Mouse (Mus musculus): ENCODE data around the gene Epb41. TPM values are rescaled to one million over a fixed set of nuclear protein-coding genes. Genes with fewer than 3 reads are reported as not detected.

Epb41 gene
- total RNA-seq, 1 experiment from 2014 or later = 70.8 TPM

DNA sequence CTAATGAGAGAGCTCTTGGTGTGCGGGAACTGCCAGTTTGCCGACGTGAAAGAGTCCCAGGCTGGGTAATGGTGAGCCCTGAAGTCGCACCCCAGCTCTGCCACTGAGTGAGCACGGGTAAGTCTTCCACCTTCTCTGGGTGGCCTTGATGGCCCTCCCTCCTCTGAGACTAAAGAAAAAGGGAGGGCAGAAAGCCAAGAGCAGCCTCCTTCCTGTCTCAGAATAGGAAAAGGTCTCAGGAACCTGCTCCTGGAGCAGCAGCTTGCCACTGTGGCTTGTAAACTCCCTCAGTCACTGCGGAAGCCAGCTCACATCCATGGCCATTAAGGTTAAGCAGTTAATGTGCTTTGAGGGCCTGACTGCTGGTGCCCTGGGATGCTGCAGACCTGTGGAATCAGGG is 189.7 kb downstream of the Epb41 start:
- no peak for DNase-seq

DNA sequence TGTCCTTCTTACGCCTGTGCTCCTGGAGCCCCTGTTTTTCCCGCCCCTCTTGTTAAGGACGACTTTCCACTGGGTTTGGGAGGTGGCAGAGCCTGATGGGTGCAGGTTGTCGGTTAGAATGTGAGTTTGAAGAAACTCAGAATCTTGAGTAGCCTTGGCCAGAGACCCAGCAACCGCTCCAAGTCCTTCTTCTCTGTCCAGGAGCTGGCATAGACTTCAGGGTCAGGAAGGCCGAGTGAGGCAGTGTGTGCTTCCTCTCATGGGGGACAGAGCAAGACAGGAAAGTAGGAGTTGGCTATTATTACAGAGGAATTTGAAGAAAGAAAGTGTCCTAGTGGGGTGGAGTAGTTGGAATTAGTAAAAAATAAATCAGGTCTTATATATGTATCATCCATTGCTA is 191.6 kb downstream of the Epb41 start:
- no peak for DNase-seq

DNA sequence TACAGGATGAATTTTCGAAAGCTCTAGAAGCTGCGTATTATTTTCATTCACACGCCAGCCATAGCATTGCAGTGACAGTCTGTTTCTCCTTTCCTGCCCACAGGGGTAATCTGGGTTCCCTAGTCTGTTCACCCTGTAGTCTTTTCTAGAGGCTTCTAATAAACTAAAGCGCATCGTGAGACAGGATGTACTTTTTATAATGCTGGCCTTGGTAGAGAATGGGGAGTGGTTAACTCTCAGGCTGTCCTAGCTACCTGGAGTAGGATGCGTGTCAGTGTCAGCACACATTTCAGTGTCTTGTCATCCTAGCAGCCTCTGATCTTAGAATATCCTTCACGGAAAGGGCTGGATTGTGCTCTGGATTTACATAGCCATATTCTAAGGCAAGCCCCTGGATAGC is 193.8 kb downstream of the Epb41 start:
- DNase-seq = no peak

DNA sequence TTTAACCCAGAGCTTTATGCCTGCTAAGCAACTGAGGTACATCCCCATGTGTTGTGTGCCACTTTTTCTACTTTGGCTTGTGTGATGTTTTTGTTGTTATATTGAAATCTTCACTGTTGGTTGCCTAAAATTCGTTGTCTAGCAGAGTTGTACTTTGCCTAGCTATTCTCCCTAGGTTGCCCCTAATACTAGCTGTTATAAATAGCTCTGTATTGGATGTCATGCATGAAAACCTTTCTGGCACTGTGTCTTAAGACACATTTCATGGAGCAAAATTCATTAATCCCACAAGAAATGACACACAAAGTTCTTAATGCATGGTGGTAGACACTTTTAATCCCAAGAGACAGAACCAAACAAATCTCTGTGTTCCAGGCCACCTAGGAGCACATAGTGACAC is 195.4 kb downstream of the Epb41 start:
- DNase-seq = no peak

DNA sequence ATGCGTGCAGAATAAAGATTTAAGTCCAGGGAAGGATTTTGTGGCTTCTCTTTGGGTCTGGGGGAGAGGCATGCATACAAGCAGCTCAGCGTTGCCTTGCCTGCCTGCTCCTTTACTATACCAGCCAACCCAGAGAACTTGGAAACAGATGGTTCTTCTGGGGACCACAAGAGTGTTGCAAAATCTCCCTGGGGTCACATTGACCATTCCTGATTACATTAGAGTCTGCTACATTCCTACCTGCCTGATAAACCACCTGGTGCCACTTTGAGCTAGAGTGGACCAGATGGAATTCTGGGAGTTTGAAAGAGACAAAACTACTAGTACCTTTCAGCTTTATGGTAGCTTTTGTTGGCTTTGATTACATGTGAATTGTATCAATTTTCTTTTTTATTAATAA is 198.3 kb downstream of the Epb41 start:
- DNase-seq = no peak

DNA sequence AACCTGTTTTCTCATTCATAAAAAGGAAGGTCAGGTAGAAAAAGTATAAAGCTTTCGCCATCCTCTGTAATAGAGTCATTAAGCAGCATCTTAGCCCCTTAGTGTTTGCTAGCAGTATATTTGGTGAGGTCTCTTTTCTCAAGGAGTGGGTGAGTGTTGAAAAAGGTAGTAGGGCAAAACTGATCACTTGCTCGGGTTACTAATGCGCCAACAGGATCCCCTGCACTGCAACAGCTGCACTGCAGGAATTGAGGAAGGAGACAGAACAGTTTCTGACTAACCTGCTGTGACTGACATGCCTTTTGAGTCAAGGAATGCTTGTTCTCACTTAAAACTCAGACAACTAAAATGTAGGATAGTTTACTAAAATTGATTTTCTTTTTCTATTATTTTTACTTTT is 199.9 kb downstream of the Epb41 start:
- no peak for DNase-seq

DNA sequence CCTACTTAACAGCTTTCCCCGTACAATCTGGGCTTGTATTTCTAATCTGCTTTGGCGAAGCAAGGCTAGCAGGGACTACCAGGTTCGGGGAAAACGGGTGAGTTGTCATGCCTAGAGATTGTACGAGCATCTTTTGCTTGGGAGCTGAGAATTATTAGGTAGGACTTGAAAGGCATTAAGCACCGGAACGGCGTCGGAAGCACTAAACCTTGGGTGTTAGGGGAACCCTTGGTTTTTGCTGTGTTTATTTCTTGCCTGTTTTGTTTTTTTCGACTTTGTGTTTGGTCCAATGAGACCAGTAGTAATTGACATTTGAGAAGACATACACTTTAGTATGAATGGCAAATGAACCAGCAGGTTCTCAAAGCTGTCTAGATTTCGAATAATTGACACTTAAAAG is 200.6 kb downstream of the Epb41 start:
- no peak for DNase-seq

- DNase-seq = no peak
Measured at GRCm38 (mm10) chr4:131874169-131874536, 201.0 kb downstream of the Epb41 start.

Small RNAs within 50 kb of the gene (microRNA-seq; reads per million reads assigned to microRNA genes)
- gene Gm27445 = 0 reads per million in 2 experiments

Other genes starting within 250 kb of the Epb41 start
- gene Ptpru, start 237.0 kb downstream of the Epb41 start, total RNA-seq (2021) = 44.5 and 46.1 TPM in 2 replicates
- 81.7 and 96.8 TPM in 2 replicates for gene Mecr, start 231.9 kb downstream of the Epb41 start, total RNA-seq (2021)
- 70.9 and 71.7 TPM in 2 replicates for gene Srsf4, start 201.7 kb downstream of the Epb41 start, total RNA-seq (2021)
- gene Tmem200b, start 153.6 kb downstream of the Epb41 start, total RNA-seq (2021) = 4.3 and 7.2 TPM in 2 replicates
- 0.61 TPM in 1 of 2 replicates, not detected in the other for gene Gm10300, start 624 bp downstream of the Epb41 start, total RNA-seq (2021)
- 1.1 TPM in 2 replicates for gene Oprd1, start 69.2 kb upstream of the Epb41 start, total RNA-seq (2021)
- gene Ythdf2, start 137.0 kb upstream of the Epb41 start, total RNA-seq (2021) = 50.8 and 51.0 TPM in 2 replicates
- 20.3 and 21.8 TPM in 2 replicates for gene Gmeb1, start 186.3 kb upstream of the Epb41 start, total RNA-seq (2021)
- gene Taf12, start 199.1 kb upstream of the Epb41 start, total RNA-seq (2021) = 29.1 and 30.4 TPM in 2 replicates
- 1.8 TPM in 1 of 2 replicates, not detected in the other for gene Rab42, start 228.1 kb upstream of the Epb41 start, total RNA-seq (2021)

Data from adrenal gland, postnatal 25 days (tissue).